Mouse (Mus musculus) neutrophil, adult 65 days (primary cell): ENCODE data around the gene Gm5726. TPM values are rescaled to one million over a fixed set of nuclear protein-coding genes. Genes with fewer than 3 reads are reported as not detected.

ENCODE experiments used
- total RNA-seq: library from RNA; stranded (reverse); gene quantifications from 2 replicates; pipeline ENCODE4 v1.2.4, GENCODE M21; 2023

The Gm5726 gene
- not detected in 2 replicates for total RNA-seq

DNA sequence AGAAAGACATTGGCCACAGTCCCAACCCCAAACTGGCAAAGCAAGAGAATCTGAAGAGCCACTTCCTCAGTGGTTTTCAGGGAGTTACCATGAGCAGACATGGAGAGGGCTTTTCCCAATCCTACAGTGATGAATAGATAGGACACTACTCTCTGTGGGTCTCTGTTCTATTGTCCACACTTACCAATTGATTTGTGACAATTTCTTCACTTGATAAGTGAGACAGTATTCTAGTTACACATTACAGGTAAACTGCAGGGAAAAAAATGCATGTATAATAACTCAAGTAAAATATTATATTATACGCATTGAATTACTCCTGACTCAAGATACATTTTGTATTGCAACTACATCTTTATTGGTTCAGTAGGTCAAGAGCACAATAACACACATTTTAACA is at the start of gene Gm5726:
TSS of gene Gm5726 (minus strand) at position 101 of the 400 bp plus-strand sequence.

DNA sequence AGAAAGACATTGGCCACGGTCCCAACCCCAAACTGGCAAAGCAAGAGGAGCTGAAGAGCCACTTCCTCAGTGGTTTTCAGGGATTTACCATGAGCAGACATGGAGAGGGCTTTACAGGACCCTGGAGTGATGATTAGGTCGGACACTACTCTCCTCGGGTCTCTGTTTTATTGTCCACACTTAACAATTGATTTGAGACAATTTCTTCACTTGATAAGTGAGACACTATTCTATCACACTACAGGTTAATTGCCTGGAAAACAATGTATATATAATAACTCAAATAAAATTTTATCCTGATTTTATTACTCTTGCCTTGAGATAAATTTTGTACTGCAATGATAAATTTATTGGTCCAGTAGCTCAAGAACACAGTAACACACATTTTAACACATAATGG is 30.6 kb upstream of the Gm5726 start, which contains the start of gene Gm4141:
TSS of gene Gm4141 (minus strand) at position 101 of the 400 bp plus-strand sequence.

GRCm38 (mm10) chr7:20533537-20533936 is 12.0 kb downstream of the Gm5726 start, which contains the start of gene Vmn1r104:
Gene Vmn1r104, plus strand, starts transcription at chr7:20533837.

DNA sequence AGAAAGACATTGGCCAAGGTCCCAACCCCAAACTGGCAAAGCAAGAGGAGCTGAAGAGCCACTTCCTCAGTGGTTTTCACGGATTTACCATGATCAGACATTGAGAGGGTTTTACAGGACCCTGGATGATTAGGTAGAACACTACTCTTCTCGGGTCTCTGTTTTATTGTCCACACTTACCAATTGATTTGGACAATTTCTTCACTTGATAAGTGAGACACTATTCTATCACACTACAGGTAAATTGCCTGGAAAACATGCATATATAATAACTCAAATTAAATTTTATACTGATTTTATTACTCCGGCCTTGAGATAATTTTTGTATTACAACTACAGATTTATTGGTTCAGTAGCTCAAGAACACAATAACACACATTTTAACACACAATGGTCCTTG is 35.1 kb downstream of the Gm5726 start, which contains the start of gene Vmn1r103:
TSS of gene Vmn1r103 (minus strand) at position 101 of the 400 bp plus-strand sequence.

Other genes with a start within 250 kb of the Gm5726 start
- not detected in 2 replicates for gene Gm4133, start 211.7 kb downstream of the Gm5726 start, total RNA-seq
- gene Gm5728, start 170.3 kb downstream of the Gm5726 start, total RNA-seq = not detected in 2 replicates
- gene Vmn1r100, start 127.8 kb downstream of the Gm5726 start, total RNA-seq = not detected in 2 replicates
- gene Vmn1r101, start 103.2 kb downstream of the Gm5726 start, total RNA-seq = not detected in 2 replicates
- gene Gm10670, start 70.8 kb downstream of the Gm5726 start, total RNA-seq = not detected in 2 replicates
- gene Vmn1r103, start 35.2 kb downstream of the Gm5726 start, total RNA-seq = not detected in 2 replicates
- gene Vmn1r104, start 11.9 kb downstream of the Gm5726 start, total RNA-seq = not detected in 2 replicates
- not detected in 2 replicates for gene Gm4141, start 30.5 kb upstream of the Gm5726 start, total RNA-seq
- gene Gm4513, start 53.3 kb upstream of the Gm5726 start, total RNA-seq = not detected in 2 replicates
- not detected in 2 replicates for gene Vmn1r107, start 123.2 kb upstream of the Gm5726 start, total RNA-seq
- gene Vmn1r111, start 157.5 kb upstream of the Gm5726 start, total RNA-seq = not detected in 2 replicates
- gene Gm10668, start 184.9 kb upstream of the Gm5726 start, total RNA-seq = not detected in 2 replicates
- gene Vmn1r112, start 225.4 kb upstream of the Gm5726 start, total RNA-seq = not detected in 2 replicates
- gene Vmn1r113, start 241.5 kb upstream of the Gm5726 start, total RNA-seq = not detected in 2 replicates